Mouse (Mus musculus): ENCODE data around the gene Spocd1. TPM values are rescaled to one million over a fixed set of nuclear protein-coding genes. Genes with fewer than 3 reads are reported as not detected.

The Spocd1 gene
- not detected for polyA plus RNA-seq (2015; fragmentation: Illumina TruSeq; extraction: RNeasy Lipid Tissue Mini Kit (QIAGEN cat#74804); ENCODE audit: insufficient read depth, low read depth, low replicate concordance)

GRCm38 (mm10) chr4:129928949-129929348 is at the start of gene Spocd1:
TSS of gene Spocd1 (plus strand) at chr4:129929249.

GRCm38 (mm10) chr4:129984421-129985061 is 55.5 kb downstream of the Spocd1 start, which contains the start of gene Adgrb2:
TSS of gene Adgrb2 (plus strand) at chr4:129984870.

Other genes starting within 250 kb of the Spocd1 start
- gene Tmem39b, start 232.4 kb upstream of the Spocd1 start, polyA plus RNA-seq (2015; fragmentation: Illumina TruSeq; extraction: RNeasy Lipid Tissue Mini Kit (QIAGEN cat#74804); ENCODE audit: insufficient read depth, low read depth, low replicate concordance), result 3.9 TPM
- gene Khdrbs1, start 186.9 kb upstream of the Spocd1 start, polyA plus RNA-seq (2015; fragmentation: Illumina TruSeq; extraction: RNeasy Lipid Tissue Mini Kit (QIAGEN cat#74804); ENCODE audit: insufficient read depth, low read depth, low replicate concordance), result 10.0 TPM
- 34.4 TPM for gene Ptp4a2, start 118.0 kb upstream of the Spocd1 start, polyA plus RNA-seq (2015; fragmentation: Illumina TruSeq; extraction: RNeasy Lipid Tissue Mini Kit (QIAGEN cat#74804); ENCODE audit: insufficient read depth, low read depth, low replicate concordance)
- 1.1 TPM for gene Adgrb2, start 55.6 kb downstream of the Spocd1 start, polyA plus RNA-seq (2015; fragmentation: Illumina TruSeq; extraction: RNeasy Lipid Tissue Mini Kit (QIAGEN cat#74804); ENCODE audit: insufficient read depth, low read depth, low replicate concordance)
- 15.7 TPM for gene Col16a1, start 118.6 kb downstream of the Spocd1 start, polyA plus RNA-seq (2015; fragmentation: Illumina TruSeq; extraction: RNeasy Lipid Tissue Mini Kit (QIAGEN cat#74804); ENCODE audit: insufficient read depth, low read depth, low replicate concordance)
- 16.5 TPM for gene Pef1, start 173.3 kb downstream of the Spocd1 start, polyA plus RNA-seq (2015; fragmentation: Illumina TruSeq; extraction: RNeasy Lipid Tissue Mini Kit (QIAGEN cat#74804); ENCODE audit: insufficient read depth, low read depth, low replicate concordance)
- gene Hcrtr1, start 210.1 kb downstream of the Spocd1 start, polyA plus RNA-seq (2015; fragmentation: Illumina TruSeq; extraction: RNeasy Lipid Tissue Mini Kit (QIAGEN cat#74804); ENCODE audit: insufficient read depth, low read depth, low replicate concordance), result not detected
- 42.6 TPM for gene Tinagl1, start 245.9 kb downstream of the Spocd1 start, polyA plus RNA-seq (2015; fragmentation: Illumina TruSeq; extraction: RNeasy Lipid Tissue Mini Kit (QIAGEN cat#74804); ENCODE audit: insufficient read depth, low read depth, low replicate concordance)

All from pancreas, adult 10 weeks (tissue).